Mouse (Mus musculus): Measurements from ENCODE around the gene Nutf2.

DNA sequence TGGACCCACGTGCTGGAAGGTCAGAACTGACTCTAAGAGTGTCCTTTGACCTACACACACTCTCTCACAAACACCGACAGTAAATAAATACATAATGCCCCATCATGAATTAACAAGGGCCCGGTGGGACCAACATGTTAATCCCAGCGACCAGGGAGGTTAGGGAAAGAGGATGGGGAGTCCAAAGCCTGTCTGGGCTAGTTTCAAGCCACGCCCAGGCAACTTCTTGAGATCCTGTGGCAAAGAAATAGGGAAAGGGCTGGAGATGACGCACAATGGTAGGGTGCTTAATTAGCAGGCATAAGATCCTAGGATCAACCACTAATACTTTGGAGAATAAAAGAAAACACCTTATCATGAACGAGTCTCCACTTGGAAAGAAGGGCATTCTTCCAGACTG lies 9.8 kb upstream of the Nutf2 start:
- TF ChIP-seq CTCF (IDR thresholded peaks at IDR 0.05; ENCODE audit: low read depth), result no peak
- no peak for TF ChIP-seq EP300 (IDR thresholded peaks at IDR 0.05; ENCODE audit: low read depth)
